Mouse (Mus musculus) embryonic facial prominence, embryonic 11.5 days (tissue): ENCODE measurements around the gene Psd. TPM values are rescaled to one million over a fixed set of nuclear protein-coding genes. Genes with fewer than 3 reads are reported as not detected.

Experiments
- ATAC-seq: fragments of 200-750 bp; cut with Nextera tagmentation; replicated peaks from 2 replicates; pipeline ENCODE4 v1.8.0; 2017; ENCODE audit warnings: low read depth; ENCODE audit not compliant: insufficient number of reproducible peaks, low FRiP score, low TSS enrichment
- DNase-seq: peaks from one replicate; pipeline ENCODE4 v3.0.0-alpha.2; 2015; ENCODE audit warnings: low spot score
- H3K27ac ChIP-seq: fragments of 300-500 bp; sonication (generic); replicated peaks from 2 replicates; pipeline ENCODE4 v1.5.1; 2014; ENCODE audit warnings: mild to moderate bottlenecking, low read depth, low read length, control low read depth
- H3K27me3 ChIP-seq: fragments of 300-500 bp; sonication (generic); 2 replicates; pipeline ENCODE4 v1.6.1; 2014; ENCODE audit warnings: mild to moderate bottlenecking, low read length, moderate library complexity, mixed read lengths; ENCODE audit not compliant: control insufficient read depth, insufficient read depth
- H3K36me3 ChIP-seq: fragments of 300-500 bp; sonication (generic); replicated peaks from 2 replicates; pipeline ENCODE4 v1.6.1; 2014; ENCODE audit warnings: low read depth, mild to moderate bottlenecking, low read length, moderate library complexity, mixed read lengths; ENCODE audit not compliant: control insufficient read depth, insufficient read depth
- H3K4me1 ChIP-seq: fragments of 300-500 bp; sonication (generic); 2 replicates; pipeline ENCODE4 v1.6.1; 2014; ENCODE audit warnings: low read length, mixed read lengths; ENCODE audit not compliant: control insufficient read depth, insufficient read depth
- H3K4me2 ChIP-seq: fragments of 300-500 bp; sonication (generic); 2 replicates; pipeline ENCODE4 v1.6.1; 2014; ENCODE audit warnings: low read depth, mild to moderate bottlenecking, control low read depth, low read length, moderate library complexity
- H3K4me3 ChIP-seq: fragments of 300-500 bp; sonication (generic); 2 replicates; pipeline ENCODE4 v1.5.1; 2014; ENCODE audit warnings: low read depth, low read length, control low read depth
- H3K9ac ChIP-seq: fragments of 300-500 bp; sonication (generic); replicated peaks from 2 replicates; pipeline ENCODE4 v1.6.1; 2014; ENCODE audit warnings: mild to moderate bottlenecking, control low read depth, low read length
- H3K9me3 ChIP-seq: fragments of 300-500 bp; sonication (generic); replicated peaks from 2 replicates; pipeline ENCODE4 v1.6.1; 2016; ENCODE audit warnings: mild to moderate bottlenecking, low read length, inconsistent platforms, mixed read lengths; ENCODE audit not compliant: control insufficient read depth
- WGBS: fragments of 180-500 bp; shearing (Covaris S2); extraction: QIAGEN DNeasy Blood & Tissue Kit; methylation state at CpG from one replicate; pipeline ENCODE4 v1.1.7; 2014; 5-methylcytosine and 5-hydroxymethylcytosine counted together
- polyA plus RNA-seq: library from polyadenylated mRNA; unstranded; fragments of >200 nt; fragmentation: Nextera tagmentation; extraction: Ambion mirVana; gene quantifications from 2 replicates; pipeline ENCODE4 v1.2.1, GENCODE M21; 2014

The Psd gene
- polyA plus RNA-seq, 1 experiment from 2014 or later, result 5.0 TPM

GRCm38 (mm10) chr19:46305432-46306267 is 21.3 kb downstream of the Psd start:
- Histone ChIP-seq H3K27me3 (peaks cover 9% of the 10 kb centered on the region), H3K9me3 (no peaks in the 10 kb centered on the region), H3K36me3 (no peaks in the 10 kb centered on the region; the same call in 1 of the 2 replicates), H3K4me3 (peak overlapping the region; percentile 60), H3K4me1 (peaks cover 4% of the 10 kb centered on the region), H3K4me2 (peak overlapping the region; percentile 96), H3K9ac (peak overlapping the region; percentile 67), H3K27ac (no peak overlapping the region)
- WGBS, result 0% methylated on average over 42 of the region's 43 CpGs
- DNase-seq (peak; percentile 92), ATAC-seq (peak; percentile 48; the same call in 1 of the 2 replicates)

GRCm38 (mm10) chr19:46304908-46305333 is 22.0 kb downstream of the Psd start:
- peak; percentile 20 for ATAC-seq
- Histone ChIP-seq H3K36me3 (no peaks in the 10 kb centered on the region), H3K27me3 (peaks cover 11% of the 10 kb centered on the region), H3K4me1 (peaks cover 4% of the 10 kb centered on the region), H3K9me3 (no peaks in the 10 kb centered on the region), H3K27ac (no peak overlapping the region; the same call in 1 of the 2 replicates), H3K9ac (peak overlapping the region; percentile 67), H3K4me2 (peak overlapping the region; percentile 96), H3K4me3 (peak overlapping the region; percentile 60)
- peak; percentile 18 for DNase-seq
- WGBS, result under 1% methylated on average over 34 of the region's 34 CpGs

GRCm38 (mm10) chr19:46304216-46304841 is 22.6 kb downstream of the Psd start, which contains the start of gene Nfkb2:
Gene Nfkb2, plus strand, starts transcription at chr19:46304320.
- Histone ChIP-seq H3K4me1 (peaks cover 4% of the 10 kb centered on the region), H3K27me3 (peaks cover 11% of the 10 kb centered on the region), H3K4me2 (peak within 1 kb of the TSS; percentile 96), H3K9ac (peak within 1 kb of the TSS; percentile 67), H3K36me3 (no peaks in the 10 kb centered on the region), H3K9me3 (no peaks in the 10 kb centered on the region), H3K27ac (peak within 1 kb of the TSS; percentile 41; the same call in 1 of the 2 replicates), H3K4me3 (peak within 1 kb of the TSS; percentile 60)
- WGBS, result under 1% methylated on average over 39 of the region's 39 CpGs
- peak; percentile 79 for ATAC-seq
- peak; percentile 87 for DNase-seq

- Histone ChIP-seq H3K36me3 (no peaks in the 10 kb centered on the region), H3K4me1 (peaks cover 1% of the 10 kb centered on the region), H3K9me3 (no peaks in the 10 kb centered on the region), H3K4me3 (peak overlapping the region; percentile 60), H3K9ac (no peak overlapping the region), H3K27ac (no peak overlapping the region), H3K27me3 (peaks cover 7% of the 10 kb centered on the region), H3K4me2 (peak overlapping the region; percentile 96)
- ATAC-seq, result no peak
- 60% methylated on average over 18 of the region's 18 CpGs for WGBS
- DNase-seq, result no peak
These were observed 23.4 kb downstream of the Psd start for GRCm38 (mm10) chr19:46303251-46304215.

GRCm38 (mm10) chr19:46302551-46302950 is 24.4 kb downstream of the Psd start:
- DNase-seq (no peak), ATAC-seq (no peak)
- no peaks in the 10 kb centered on the region for H3K36me3 ChIP-seq
- H3K9ac ChIP-seq, result no peak overlapping the region
- H3K27ac ChIP-seq, result no peak overlapping the region
- no peaks in the 10 kb centered on the region; the same call in 1 of the 2 replicates for H3K4me1 ChIP-seq
- 84% methylated on average over 4 of the region's 4 CpGs for WGBS
- H3K9me3 ChIP-seq, result no peaks in the 10 kb centered on the region
- H3K27me3 ChIP-seq, result peaks cover 3% of the 10 kb centered on the region; the same call in 1 of the 2 replicates
- no peak overlapping the region for H3K4me3 ChIP-seq
- H3K4me2 ChIP-seq, result no peak overlapping the region

- H3K4me1 ChIP-seq, result no peaks in the 10 kb centered on the region; the same call in 1 of the 2 replicates
- 0 out of 2 replicates have a peak, but pooled peaks cover 2% of the 10 kb centered on the region for H3K27me3 ChIP-seq
- no peak for DNase-seq
- no peak overlapping the region for H3K27ac ChIP-seq
- ATAC-seq, result no peak
- H3K4me3 ChIP-seq, result no peak overlapping the region
- 40% methylated on average over 8 of the region's 8 CpGs for WGBS
- H3K9me3 ChIP-seq, result no peaks in the 10 kb centered on the region
- no peaks in the 10 kb centered on the region for H3K36me3 ChIP-seq
- H3K4me2 ChIP-seq, result no peak overlapping the region
- H3K9ac ChIP-seq, result no peak overlapping the region
These were observed 26.5 kb downstream of the Psd start for GRCm38 (mm10) chr19:46300294-46301045.

- no peak overlapping the region for H3K9ac ChIP-seq
- no peaks in the 10 kb centered on the region for H3K9me3 ChIP-seq
- no peaks in the 10 kb centered on the region for H3K4me1 ChIP-seq
- 74% methylated on average over 4 of the region's 4 CpGs for WGBS
- H3K27me3 ChIP-seq, result 0 out of 2 replicates have a peak, but pooled peaks cover 2% of the 10 kb centered on the region
- no peak overlapping the region for H3K4me2 ChIP-seq
- H3K36me3 ChIP-seq, result no peaks in the 10 kb centered on the region
- no peak for ATAC-seq
- no peak overlapping the region for H3K4me3 ChIP-seq
- no peak overlapping the region for H3K27ac ChIP-seq
- DNase-seq, result no peak
These were observed 30.0 kb downstream of the Psd start for GRCm38 (mm10) chr19:46296938-46297337.
